Mouse (Mus musculus) adrenal gland (tissue): ENCODE results near the gene Cnpy2.

Experiments
- intact Hi-C: fragments of 180-260 bp; cut with DNase I; formaldehyde crosslinking; loops from one replicate; pipeline ENCODE4 v1.15.1; 2025

The Cnpy2 gene

GRCm38 (mm10) chr10:128362568-128362967, 40.3 kb downstream of the Cnpy2 start:
- intact Hi-C loops = no loop called here

GRCm38 (mm10) chr10:128367899-128368401, 45.7 kb downstream of the Cnpy2 start:
- intact Hi-C loops = no loop called here

GRCm38 (mm10) chr10:128368402-128369217, 46.4 kb downstream of the Cnpy2 start, which contains the start of gene Coq10a:
Coq10a (minus strand) TSS chr10:128368997.
- intact Hi-C loops = no loop called here

GRCm38 (mm10) chr10:128369218-128369543, 46.9 kb downstream of the Cnpy2 start:
- intact Hi-C loops = no loop called here

GRCm38 (mm10) chr10:128369599-128369998, 47.3 kb downstream of the Cnpy2 start:
- intact Hi-C loops = no loop called here

- intact Hi-C loops = loop anchor here (5.0 kb wide), 1 partner anchor 33 kb away; the partner anchor contains the start of gene Cs
These were observed 47.8 kb downstream of the Cnpy2 start for GRCm38 (mm10) chr10:128370021-128370420.

GRCm38 (mm10) chr10:128370601-128371000, 48.3 kb downstream of the Cnpy2 start:
- intact Hi-C loops = loop anchor here (5.0 kb wide), 1 partner anchor 33 kb away; the partner anchor contains the start of gene Cs

- intact Hi-C loops = loop anchor here (5.0 kb wide), 1 partner anchor 35 kb away; the partner anchor contains the start of gene Cs
These were observed 49.9 kb downstream of the Cnpy2 start for GRCm38 (mm10) chr10:128372142-128372541.

- intact Hi-C loops = loop anchor here (5.0 kb wide), 1 partner anchor 36 kb away; the partner anchor contains the start of gene Cs
These were observed 50.9 kb downstream of the Cnpy2 start for GRCm38 (mm10) chr10:128372989-128373748.

GRCm38 (mm10) chr10:128374393-128374792, 52.1 kb downstream of the Cnpy2 start:
- intact Hi-C loops = loop anchor here (5.0 kb wide), 1 partner anchor 37 kb away; the partner anchor contains the start of gene Cs

GRCm38 (mm10) chr10:128376099-128376454, 53.8 kb downstream of the Cnpy2 start:
- intact Hi-C loops = loop anchor here (5.0 kb wide), 2 partner anchors 36 to 66 kb away; partner anchors contain the start of genes Nabp2 and Rnf41

- intact Hi-C loops = loop anchor here (5.0 kb wide), 2 partner anchors 36 to 66 kb away; partner anchors contain the start of genes Nabp2 and Rnf41
These were observed 54.4 kb downstream of the Cnpy2 start, which contains the start of gene Ankrd52 for GRCm38 (mm10) chr10:128376455-128377211. Ankrd52 (plus strand) TSS chr10:128377115.
